Mouse (Mus musculus) E14TG2a.4 (cell line): ENCODE results near the gene Tceal6.
"Not testable (repeated sequence)": the region's sequence is repeated elsewhere in the genome, so short reads cannot be mapped to it uniquely, and the experiment has no call there.

ENCODE experiments used
- CTCF ChIP-seq: conservative IDR thresholded peaks from 2 replicates; pipeline ENCODE4 v1.5.1; 2014; ENCODE audit warnings: low read length
- POU5F1 ChIP-seq: IDR thresholded peaks from 2 replicates; pipeline ENCODE4 v1.6.1; 2014; ENCODE audit warnings: low read length, borderline replicate concordance

DNA sequence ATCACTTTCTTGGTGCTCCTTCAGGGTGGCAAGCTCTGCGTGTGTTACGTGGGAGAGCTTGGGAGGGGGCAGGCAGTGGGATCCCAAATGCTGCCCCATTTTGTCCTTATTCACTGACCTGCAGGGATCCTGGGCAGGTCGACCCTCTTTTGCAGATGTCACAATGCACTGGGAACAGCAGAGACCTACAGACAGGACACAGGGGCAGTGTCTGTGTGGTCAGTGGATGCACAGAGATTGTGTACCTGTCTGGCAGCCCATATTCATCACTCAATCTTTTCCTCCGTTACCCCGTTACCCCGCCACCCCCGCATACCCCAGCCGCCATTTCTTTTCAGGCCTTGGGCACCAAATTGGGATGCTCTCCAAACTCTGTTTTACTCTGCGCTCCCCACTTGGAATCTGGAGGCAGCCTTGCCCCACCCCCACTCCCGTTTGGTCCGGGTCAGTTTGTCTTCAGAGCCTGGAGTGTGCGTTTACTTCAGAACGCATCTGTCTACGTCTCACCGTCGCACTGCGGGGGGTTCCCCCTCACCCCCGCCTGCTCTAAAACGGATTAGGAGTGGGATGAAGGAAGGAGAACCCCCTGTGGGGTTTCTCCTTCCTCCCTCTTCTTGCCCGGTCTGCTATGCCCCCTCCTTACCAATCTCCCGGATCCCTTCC, 583 bp downstream of the Tceal6 start:
- not testable (repeated sequence) for TF ChIP-seq CTCF, POU5F1
